Mouse (Mus musculus) liver, postnatal 0 days (tissue): Measurements from ENCODE around the gene Tm4sf20. TPM values are rescaled to one million over a fixed set of nuclear protein-coding genes. Genes with fewer than 3 reads are reported as not detected.

ENCODE experiments used
- ATAC-seq: fragments of 200-750 bp; cut with Nextera tagmentation; 2 replicates; pipeline ENCODE4 v1.8.0; 2017; ENCODE audit warnings: mild to moderate bottlenecking, moderate library complexity
- DNase-seq: peaks from one replicate; pipeline ENCODE4 v3.0.0-alpha.2; 2016
- H3K27ac ChIP-seq: fragments of 300-500 bp; sonication (generic); 2 replicates; pipeline ENCODE4 v1.5.1; 2014; ENCODE audit warnings: antibody characterized with exemption, moderate library complexity, mild to moderate bottlenecking, low read depth
- H3K27me3 ChIP-seq: fragments of 300-500 bp; sonication (generic); 2 replicates; pipeline ENCODE4 v1.6.1; 2014; ENCODE audit warnings: low read length, control low read depth, mixed read lengths; ENCODE audit not compliant: insufficient read depth
- H3K36me3 ChIP-seq: fragments of 300-500 bp; sonication (generic); replicated peaks from 2 replicates; pipeline ENCODE4 v1.6.1; 2014; ENCODE audit warnings: mild to moderate bottlenecking, control low read depth, low read length, moderate library complexity, mixed read lengths; ENCODE audit not compliant: insufficient read depth
- H3K4me1 ChIP-seq: fragments of 300-500 bp; sonication (generic); 2 replicates; pipeline ENCODE4 v1.6.1; 2014; ENCODE audit warnings: antibody characterized with exemption, mild to moderate bottlenecking, control low read depth; ENCODE audit not compliant: insufficient read depth
- H3K4me2 ChIP-seq: fragments of 300-500 bp; sonication (generic); 2 replicates; pipeline ENCODE4 v1.6.1; 2014; ENCODE audit warnings: low read depth, mild to moderate bottlenecking, low read length, moderate library complexity, mixed read lengths
- H3K4me3 ChIP-seq: fragments of 300-500 bp; sonication (generic); 2 replicates; pipeline ENCODE4 v1.5.1; 2014; ENCODE audit warnings: low read depth, low read length
- H3K9ac ChIP-seq: fragments of 300-500 bp; sonication (generic); replicated peaks from 2 replicates; pipeline ENCODE4 v1.6.1; 2014; ENCODE audit warnings: mild to moderate bottlenecking, moderate library complexity
- H3K9me3 ChIP-seq: fragments of 300-500 bp; sonication (generic); 2 replicates; pipeline ENCODE4 v1.6.1; 2016; ENCODE audit warnings: mild to moderate bottlenecking, control low read depth, low read length, mixed read lengths
- CTCF ChIP-seq: sonication (generic); IDR thresholded peaks from 2 replicates; pipeline ENCODE4 v1.5.1; 2016; ENCODE audit warnings: antibody characterized with exemption, low read depth
- EP300 ChIP-seq: IDR thresholded peaks from 2 replicates; pipeline ENCODE4 v1.6.1; 2016; ENCODE audit warnings: antibody characterized with exemption, low read depth, mild to moderate bottlenecking
- WGBS: fragments of 180-500 bp; shearing (Covaris S2); extraction: QIAGEN DNeasy Blood & Tissue Kit; methylation state at CpG from one replicate; pipeline ENCODE4 v1.1.7; 2014; ENCODE audit not compliant: insufficient replicate concordance; 5-methylcytosine and 5-hydroxymethylcytosine counted together
- polyA plus RNA-seq: library from polyadenylated mRNA; unstranded; fragments of >200 nt; fragmentation: Nextera tagmentation; extraction: Ambion mirVana; gene quantifications from 2 replicates; pipeline ENCODE4 v1.2.1, GENCODE M21; 2015

Tm4sf20 gene
- polyA plus RNA-seq, 1 experiment from 2014 or later = not detected

GRCm38 (mm10) chr1:82726482-82726881, 41.8 kb downstream of the Tm4sf20 start:
- Histone ChIP-seq H3K4me1 (peaks cover 16% of the 10 kb centered on the region), H3K4me2 (peak overlapping the region; percentile 81), H3K9ac (peak overlapping the region; percentile 97)

DNA sequence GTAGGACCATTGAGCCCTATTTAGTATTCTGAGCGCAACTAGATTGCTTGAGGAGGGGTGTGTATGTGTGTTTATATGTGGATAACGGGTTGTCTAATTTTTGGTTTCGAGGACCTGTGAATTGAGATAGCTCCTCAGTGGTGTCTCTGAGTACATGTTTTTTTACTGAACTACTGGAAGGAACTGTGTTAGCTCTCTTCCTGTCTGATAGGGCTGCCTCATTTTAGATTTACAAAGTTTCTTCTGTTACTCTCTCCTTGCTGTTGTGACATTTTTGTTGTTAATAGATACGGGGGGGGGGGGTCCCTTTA, 42.4 kb downstream of the Tm4sf20 start:
- DNase-seq (no peak), ATAC-seq (peak; percentile 6; the same call in 1 of the 2 replicates)
- peak overlapping the region; percentile 97 for H3K27ac ChIP-seq
- H3K9me3 ChIP-seq = no peaks in the 10 kb centered on the region
- peaks cover 16% of the 10 kb centered on the region for H3K4me1 ChIP-seq
- peak overlapping the region; percentile 81 for H3K4me2 ChIP-seq
- 22% methylated on average over 4 of the region's 4 CpGs for WGBS
- H3K36me3 ChIP-seq = peaks cover 29% of the 10 kb centered on the region
- TF ChIP-seq CTCF (no peak), EP300 (no peak)
- peak overlapping the region; percentile 97 for H3K9ac ChIP-seq
- H3K27me3 ChIP-seq = 0 out of 2 replicates have a peak, but pooled peaks cover 3% of the 10 kb centered on the region
- peak overlapping the region; percentile 92 for H3K4me3 ChIP-seq

More at GRCm38 (mm10) chr1:82726482-82726881, 41.8 kb downstream of the Tm4sf20 start:
- 0 out of 2 replicates have a peak, but pooled peaks cover 3% of the 10 kb centered on the region for H3K27me3 ChIP-seq
- WGBS = 60% methylated on average over 5 of the region's 5 CpGs
- no peak for ATAC-seq
- peak; percentile 67 for TF ChIP-seq EP300
- TF ChIP-seq CTCF = no peak
- H3K4me3 ChIP-seq = peak overlapping the region; percentile 92
- no peaks in the 10 kb centered on the region for H3K9me3 ChIP-seq
- no peak for DNase-seq
- H3K36me3 ChIP-seq = peaks cover 35% of the 10 kb centered on the region
- peak overlapping the region; percentile 97 for H3K27ac ChIP-seq

DNA sequence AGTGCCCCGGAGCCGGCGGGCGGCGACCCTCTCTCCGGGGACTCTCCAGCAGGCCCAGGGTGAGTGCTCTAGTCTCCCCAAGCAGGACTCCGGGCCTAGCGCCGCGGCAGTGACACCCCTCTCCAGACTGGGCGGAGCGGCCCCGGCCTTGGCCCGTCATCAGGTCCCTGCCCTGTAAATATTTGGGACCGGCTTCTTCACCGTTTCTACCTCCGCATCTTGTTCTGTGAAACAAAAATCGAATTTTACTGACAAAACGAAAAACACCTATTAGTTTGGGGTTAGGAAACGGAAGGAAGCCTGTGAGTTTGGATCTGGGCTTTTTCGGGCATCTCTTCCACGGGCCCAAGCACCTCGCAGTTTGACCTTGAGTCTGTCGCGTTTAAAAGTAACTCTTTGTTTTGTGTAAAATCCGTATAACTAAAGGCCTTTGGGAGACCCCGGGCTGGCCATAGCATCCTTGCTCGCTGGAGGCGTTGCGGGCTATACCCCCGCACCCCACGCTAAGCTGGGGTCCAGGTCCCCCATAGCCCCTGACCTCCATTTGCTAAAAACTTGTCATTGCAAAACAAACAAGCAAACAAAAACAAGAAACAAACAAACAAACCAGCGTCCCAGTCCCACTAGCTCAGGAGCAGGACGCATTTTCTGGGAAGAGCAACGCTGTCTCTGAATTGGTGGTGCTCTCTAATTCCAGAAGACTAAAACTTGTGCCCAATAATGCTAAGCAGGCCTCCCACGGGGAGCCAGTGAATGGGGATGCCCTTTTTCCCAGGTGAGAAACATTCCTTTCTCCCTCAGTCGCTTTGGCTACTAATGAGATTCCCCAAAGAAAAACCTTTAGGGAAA, 43.0 kb downstream of the Tm4sf20 start:
- Histone ChIP-seq H3K9ac (peak overlapping the region; percentile 97), H3K9me3 (no peaks in the 10 kb centered on the region), H3K27me3 (0 out of 2 replicates have a peak, but pooled peaks cover 3% of the 10 kb centered on the region), H3K4me3 (peak overlapping the region; percentile 92), H3K27ac (peak overlapping the region; percentile 97), H3K4me2 (peak overlapping the region; percentile 81), H3K4me1 (peaks cover 16% of the 10 kb centered on the region), H3K36me3 (peaks cover 23% of the 10 kb centered on the region)
- WGBS = 3% methylated on average over 37 of the region's 37 CpGs
- DNase-seq (no peak), ATAC-seq (peak; percentile 99)
- TF ChIP-seq EP300 = no peak; the same call in 1 of the 2 replicates
- TF ChIP-seq CTCF = no peak

DNA sequence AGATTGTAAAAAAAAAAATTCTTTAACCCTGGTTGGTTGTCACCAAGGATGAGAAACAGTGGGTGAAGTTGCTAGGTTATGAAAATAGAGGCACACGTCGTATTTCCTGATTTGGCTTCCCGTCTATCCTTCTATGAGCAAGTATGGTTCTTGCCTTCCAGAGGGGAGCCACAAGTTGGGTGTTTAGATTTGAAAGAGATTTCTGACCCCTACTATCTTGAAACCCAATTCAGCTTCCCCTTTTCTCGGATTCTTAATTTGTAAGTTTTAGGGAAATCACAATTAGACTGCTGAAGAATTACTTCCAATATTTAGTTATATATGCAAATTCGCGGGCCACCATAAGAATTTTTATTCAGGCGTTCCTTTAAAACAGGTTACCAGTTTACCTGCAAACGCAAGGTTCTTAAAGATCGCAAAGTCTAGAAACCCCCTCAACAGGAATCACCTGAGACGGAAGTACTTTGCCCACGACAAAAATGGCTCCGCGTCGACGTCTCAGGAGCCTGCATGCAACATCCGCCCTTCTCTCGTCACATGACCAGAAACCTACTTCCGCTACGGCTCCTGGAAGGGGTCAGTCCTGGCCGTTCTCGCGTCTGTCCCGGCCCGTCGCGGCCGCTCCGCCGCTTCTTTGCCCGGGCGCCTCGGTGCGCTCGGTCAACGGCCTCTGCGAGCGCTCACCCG, 43.8 kb downstream of the Tm4sf20 start, which contains the start of gene Mff:
Mff (plus strand) TSS at position 552 of the 687 bp plus-strand sequence.
- peak within 1 kb of the TSS; percentile 97 for H3K27ac ChIP-seq
- no peak for TF ChIP-seq CTCF
- no peak; the same call in 1 of the 2 replicates for TF ChIP-seq EP300
- 0 out of 2 replicates have a peak, but pooled peaks cover 3% of the 10 kb centered on the region for H3K27me3 ChIP-seq
- H3K36me3 ChIP-seq = peaks cover 15% of the 10 kb centered on the region
- DNase-seq (peak; percentile 94), ATAC-seq (peak; percentile 99)
- H3K4me3 ChIP-seq = peak within 1 kb of the TSS; percentile 92
- H3K9ac ChIP-seq = peak within 1 kb of the TSS; percentile 97
- H3K4me2 ChIP-seq = peak within 1 kb of the TSS; percentile 81
- H3K4me1 ChIP-seq = peaks cover 16% of the 10 kb centered on the region
- H3K9me3 ChIP-seq = no peaks in the 10 kb centered on the region
- 8% methylated on average over 38 of the region's 38 CpGs for WGBS

GRCm38 (mm10) chr1:82717816-82718512, 50.3 kb downstream of the Tm4sf20 start:
- H3K36me3 ChIP-seq = no peaks in the 10 kb centered on the region
- DNase-seq = no peak
- TF ChIP-seq EP300 (no peak), CTCF (no peak)
- no peaks in the 10 kb centered on the region for H3K9me3 ChIP-seq
- H3K27me3 ChIP-seq = no peaks in the 10 kb centered on the region
- H3K27ac ChIP-seq = no peak overlapping the region
- H3K9ac ChIP-seq = no peak overlapping the region
- no peaks in the 10 kb centered on the region for H3K4me1 ChIP-seq
- WGBS = 65% methylated on average over 9 of the region's 9 CpGs
- H3K4me3 ChIP-seq = no peak overlapping the region
- no peak for ATAC-seq
- H3K4me2 ChIP-seq = no peak overlapping the region

Other genes with a start within 250 kb of the Tm4sf20 start
- 0.28 and 0.31 TPM in 2 replicates for gene Col4a4, start 181.6 kb downstream of the Tm4sf20 start, polyA plus RNA-seq
- 0.22 and 0.27 TPM in 2 replicates for gene Col4a3, start 181.5 kb downstream of the Tm4sf20 start, polyA plus RNA-seq
- 125 and 130 TPM in 2 replicates for gene Mff, start 43.6 kb downstream of the Tm4sf20 start, polyA plus RNA-seq
- gene Gm47791, start 2.8 kb upstream of the Tm4sf20 start, polyA plus RNA-seq = not detected in 2 replicates
- gene Agfg1, start 71.0 kb upstream of the Tm4sf20 start, polyA plus RNA-seq = 12.2 and 14.2 TPM in 2 replicates
- not detected in 2 replicates for gene A030005L19Rik, start 144.9 kb upstream of the Tm4sf20 start, polyA plus RNA-seq
- not detected in 2 replicates for gene A030014E15Rik, start 156.5 kb upstream of the Tm4sf20 start, polyA plus RNA-seq
- not detected in 2 replicates for gene Gm6217, start 162.9 kb upstream of the Tm4sf20 start, polyA plus RNA-seq
- gene A030003K21Rik, start 174.9 kb upstream of the Tm4sf20 start, polyA plus RNA-seq = not detected in 2 replicates
- gene Gm7544, start 187.6 kb upstream of the Tm4sf20 start, polyA plus RNA-seq = not detected in 2 replicates
- gene Gm47955, start 191.8 kb upstream of the Tm4sf20 start, polyA plus RNA-seq = not detected in 2 replicates
- gene Gm47959, start 232.1 kb upstream of the Tm4sf20 start, polyA plus RNA-seq = not detected in 2 replicates